Mouse (Mus musculus) B cell, adult 2 months (primary cell): Measurements from ENCODE around the gene Cav1.

Experiments
- DNase-seq, 2 experiments: peaks; one replicate each; pipeline ENCODE4 v3.0.0; 2022

The Cav1 gene

GRCm38 (mm10) chr6:17305954-17306601, at the start of gene Cav1:
Gene Cav1, plus strand, starts transcription at chr6:17306335.
- peak; percentile 8 to 11 for DNase-seq

GRCm38 (mm10) chr6:17258142-17258541, 48.0 kb upstream of the Cav1 start:
- DNase-seq, result no peak

- DNase-seq, result no peak
Measured at GRCm38 (mm10) chr6:17258911-17259310, 47.2 kb upstream of the Cav1 start.

- DNase-seq, result no peak
Measured at GRCm38 (mm10) chr6:17262786-17263185, 43.3 kb upstream of the Cav1 start.

GRCm38 (mm10) chr6:17265043-17265442, 41.1 kb upstream of the Cav1 start:
- no peak for DNase-seq

GRCm38 (mm10) chr6:17266466-17266865, 39.7 kb upstream of the Cav1 start:
- no peak for DNase-seq

GRCm38 (mm10) chr6:17278366-17278765, 27.8 kb upstream of the Cav1 start:
- DNase-seq, result no peak

- peak; percentile 35 to 50 for DNase-seq
Measured at GRCm38 (mm10) chr6:17280939-17281756, 25.0 kb upstream of the Cav1 start, which contains the start of gene Cav2. Gene Cav2, plus strand, starts transcription at chr6:17281185.

- peak in 1 of 2 experiments; percentile 16 for DNase-seq
Measured at GRCm38 (mm10) chr6:17281757-17282092, 24.4 kb upstream of the Cav1 start.

- DNase-seq, result peak; percentile 7 to 20
Measured at GRCm38 (mm10) chr6:17282159-17282558, 24.0 kb upstream of the Cav1 start.

- peak; percentile 31 to 41 for DNase-seq
Measured at GRCm38 (mm10) chr6:17283834-17284233, 22.3 kb upstream of the Cav1 start.

- peak in 1 of 2 experiments; percentile 8 for DNase-seq
Measured at GRCm38 (mm10) chr6:17286381-17286780, 19.8 kb upstream of the Cav1 start.

GRCm38 (mm10) chr6:17295116-17295515, 11.0 kb upstream of the Cav1 start:
- no peak for DNase-seq

GRCm38 (mm10) chr6:17306602-17307325, 629 bp downstream of the Cav1 start:
- peak; percentile 12 to 27 for DNase-seq

GRCm38 (mm10) chr6:17307461-17308115, 1.5 kb downstream of the Cav1 start:
- DNase-seq, result peak; percentile 68 to 69

- no peak for DNase-seq
Measured at GRCm38 (mm10) chr6:17308661-17309060, 2.5 kb downstream of the Cav1 start.

- no peak for DNase-seq
Measured at GRCm38 (mm10) chr6:17309260-17309659, 3.1 kb downstream of the Cav1 start.

GRCm38 (mm10) chr6:17314241-17314640, 8.1 kb downstream of the Cav1 start:
- DNase-seq, result no peak

GRCm38 (mm10) chr6:17314659-17315616, 8.8 kb downstream of the Cav1 start:
- no peak for DNase-seq

GRCm38 (mm10) chr6:17316294-17317166, 10.4 kb downstream of the Cav1 start:
- no peak for DNase-seq

- no peak for DNase-seq
Measured at GRCm38 (mm10) chr6:17317167-17317524, 11.0 kb downstream of the Cav1 start.
